ENCODE assay signal across 18 mouse cellular contexts in genomic region chr14:79574361-79574760, GRCm38 (mm10).
"Had no signal": no experiment of that assay in that cellular context is flagged by ENCODE, and none has a peak within 500 bp of the region (broad histone marks: within the 10 kb centered on the region; RNA-seq: fewer than 3 reads in every experiment).

No protein-coding gene starts in this region.

- H3K4me1 ChIP-seq: liver, embryonic 15.5 days; lung, embryonic 15.5 days; midbrain, embryonic 13.5 days; midbrain, embryonic 15.5 days; neural tube, embryonic 12.5 days had no signal

- H3K4me2 ChIP-seq: liver, embryonic 15.5 days; lung, embryonic 15.5 days; midbrain, embryonic 11.5 days; midbrain, embryonic 13.5 days; midbrain, embryonic 15.5 days; neural tube, embryonic 12.5 days had no signal

- H3K9ac ChIP-seq: liver, embryonic 15.5 days; liver, postnatal 0 days; lung, embryonic 15.5 days; midbrain, embryonic 13.5 days; midbrain, embryonic 15.5 days; neural tube, embryonic 12.5 days had no signal

- H3K9me3 ChIP-seq: liver, embryonic 15.5 days; lung, embryonic 15.5 days; midbrain, embryonic 13.5 days; midbrain, embryonic 15.5 days; neural tube, embryonic 12.5 days had no signal

- H3K27me3 ChIP-seq: liver, embryonic 15.5 days; lung, embryonic 15.5 days; midbrain, embryonic 13.5 days; midbrain, embryonic 15.5 days; neural tube, embryonic 12.5 days had no signal

- H3K27ac ChIP-seq: liver, embryonic 15.5 days; lung, embryonic 15.5 days; macrophage; midbrain, embryonic 13.5 days; midbrain, embryonic 15.5 days; neural tube, embryonic 12.5 days had no signal

- DNase-seq: liver, postnatal 0 days; lung, adult 2 months; lung, postnatal 14 days; lung, postnatal 36 days; right cerebral cortex, postnatal 25 days; right cerebral cortex, postnatal 4 days; spleen, adult 18-20 months; thymus, adult 18-20 months; thymus, postnatal 14 days; thymus, postnatal 36 days had no signal

- H3K4me3 ChIP-seq: liver, embryonic 15.5 days; lung, embryonic 15.5 days; midbrain, embryonic 13.5 days; midbrain, embryonic 15.5 days; neural tube, embryonic 12.5 days had no signal

- ATAC-seq: liver, postnatal 0 days; lung, postnatal 0 days; midbrain, embryonic 13.5 days; midbrain, embryonic 15.5 days had no signal

- H3K36me3 ChIP-seq: midbrain, embryonic 15.5 days had no signal
